Mouse (Mus musculus): Measurements from ENCODE around the gene Vmn1r60. TPM values are rescaled to one million over a fixed set of nuclear protein-coding genes. Genes with fewer than 3 reads are reported as not detected.
"Not testable (repeated sequence)": the region's sequence is repeated elsewhere in the genome, so short reads cannot be mapped to it uniquely, and the experiment has no call there.

Gene Vmn1r60
- not detected in 2 replicates for polyA plus RNA-seq (2015; fragmentation: Nextera tagmentation; extraction: Ambion mirVana)

GRCm38 (mm10) chr7:5547217-5547616 is at the start of gene Vmn1r60:
Vmn1r60 (minus strand) TSS chr7:5547317.
- H3K27me3 ChIP-seq; H3K4me3 ChIP-seq; H3K27ac ChIP-seq; H3K9me3 ChIP-seq; H3K4me2 ChIP-seq; ATAC-seq (ENCODE audit: borderline replicate concordance, extremely low read depth, low FRiP score, low TSS enrichment); H3K4me1 ChIP-seq; H3K36me3 ChIP-seq; H3K9ac ChIP-seq: not testable (repeated sequence)
- WGBS = 65% methylated on average over 1 of the region's 1 CpGs

- not testable (repeated sequence) for H3K9ac ChIP-seq; H3K4me2 ChIP-seq; H3K27ac ChIP-seq; H3K36me3 ChIP-seq; H3K4me1 ChIP-seq; H3K9me3 ChIP-seq; ATAC-seq (ENCODE audit: borderline replicate concordance, extremely low read depth, low FRiP score, low TSS enrichment); H3K4me3 ChIP-seq; H3K27me3 ChIP-seq
- WGBS = 50% methylated on average over 3 of the region's 3 CpGs
These were observed 6.2 kb downstream of the Vmn1r60 start for GRCm38 (mm10) chr7:5540770-5541436.

GRCm38 (mm10) chr7:5493856-5494255 is 53.3 kb downstream of the Vmn1r60 start, which contains the start of gene Vmn2r28:
Vmn2r28 (minus strand) TSS chr7:5493956.
- not testable (repeated sequence) for ATAC-seq (ENCODE audit: borderline replicate concordance, extremely low read depth, low FRiP score, low TSS enrichment); H3K9ac ChIP-seq; H3K27me3 ChIP-seq; H3K4me2 ChIP-seq; H3K4me3 ChIP-seq; H3K36me3 ChIP-seq; H3K4me1 ChIP-seq; H3K27ac ChIP-seq; H3K9me3 ChIP-seq

Other genes starting within 250 kb of the Vmn1r60 start
- gene Gm5065, start 196.8 kb downstream of the Vmn1r60 start, polyA plus RNA-seq (2015; fragmentation: Nextera tagmentation; extraction: Ambion mirVana) = not detected in 2 replicates
- gene Nlrp2, start 196.3 kb downstream of the Vmn1r60 start, polyA plus RNA-seq (2015; fragmentation: Nextera tagmentation; extraction: Ambion mirVana) = not detected in 2 replicates
- not detected in 2 replicates for gene Vmn1r58, start 133.9 kb downstream of the Vmn1r60 start, polyA plus RNA-seq (2015; fragmentation: Nextera tagmentation; extraction: Ambion mirVana)
- gene Vmn1r59, start 90.5 kb downstream of the Vmn1r60 start, polyA plus RNA-seq (2015; fragmentation: Nextera tagmentation; extraction: Ambion mirVana) = not detected in 2 replicates
- gene Vmn2r28, start 53.4 kb downstream of the Vmn1r60 start, polyA plus RNA-seq (2015; fragmentation: Nextera tagmentation; extraction: Ambion mirVana) = not detected in 2 replicates
- not detected in 2 replicates for gene Vmn1r61, start 66.0 kb upstream of the Vmn1r60 start, polyA plus RNA-seq (2015; fragmentation: Nextera tagmentation; extraction: Ambion mirVana)
- gene Vmn1r62, start 126.3 kb upstream of the Vmn1r60 start, polyA plus RNA-seq (2015; fragmentation: Nextera tagmentation; extraction: Ambion mirVana) = not detected in 2 replicates

Measured in lung, embryonic 15.5 days (tissue).